Mouse (Mus musculus): Measurements from ENCODE around the gene Ide.
A peak's percentile ranks its signal among the peaks of the same experiment; 100 is the strongest.

DNA sequence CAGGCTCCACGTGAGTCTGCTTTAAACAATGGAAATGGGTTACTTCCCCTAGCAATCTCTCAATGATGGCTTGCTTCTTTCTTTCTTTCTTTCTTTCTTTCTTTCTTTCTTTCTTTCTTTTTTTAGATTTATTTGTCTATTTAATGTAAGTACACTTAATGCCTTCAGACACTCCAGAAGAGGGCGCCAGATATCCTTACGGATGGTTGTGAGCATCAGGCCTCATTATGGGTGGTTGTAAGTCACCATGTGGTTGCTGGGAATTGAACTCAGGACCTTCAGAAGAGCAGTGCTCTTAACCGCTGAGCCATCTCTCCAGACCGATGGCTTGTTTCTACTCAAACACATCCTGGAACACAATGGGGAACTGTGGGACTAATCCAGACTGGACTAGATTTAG is 96.5 kb downstream of the Ide start:
- TF ChIP-seq TCF12 (IDR thresholded peaks at IDR 0.05; ENCODE audit: low read depth, low read length) (no peak), POLR2A (IDR thresholded peaks at IDR 0.05; ENCODE audit: low read depth, low read length) (no peak), CTCF (conservative IDR thresholded peaks at IDR 0.05 in 1 of 2, IDR thresholded peaks at IDR 0.05 in 1 of 2; ENCODE audit: low read depth in 2 of 2, low read length in 2 of 2) (peak in 1 of 2 experiments; percentile 48; a peak in 2 of 4 replicates), UBTF (IDR thresholded peaks at IDR 0.05; ENCODE audit: low read depth, low read length) (no peak), USF1 (IDR thresholded peaks at IDR 0.05; ENCODE audit: low read depth, low read length) (no peak), SIN3A (IDR thresholded peaks at IDR 0.05; ENCODE audit: low read length) (no peak), RAD21 (IDR thresholded peaks at IDR 0.05; ENCODE audit: low read depth, low read length) (peak; percentile 40), ZNF384 (IDR thresholded peaks at IDR 0.05; ENCODE audit: low read depth, low read length) (no peak), JUND (conservative IDR thresholded peaks at IDR 0.05; ENCODE audit: low read depth, low read length) (no peak)

Data from CH12.LX (cell line).